Mouse (Mus musculus) spleen, adult 2 months (tissue): Measurements from ENCODE around the gene Xpr1.

Experiments
- CTCF ChIP-seq: fragments of 200-500 bp; IDR thresholded peaks from 2 replicates; pipeline ENCODE4 v1.5.1; 2011; ENCODE audit warnings: mild to moderate bottlenecking, inconsistent platforms; ENCODE audit not compliant: insufficient read depth, insufficient read length, insufficient replicate concordance; ENCODE audit errors: extremely low read depth
- POLR2A ChIP-seq: fragments of 200-500 bp; IDR thresholded peaks from 2 replicates; pipeline ENCODE4 v1.6.1; 2011; ENCODE audit warnings: low read depth, low read length, inconsistent platforms

- TF ChIP-seq CTCF (no peak), POLR2A (no peak)
These were observed 4.5 kb downstream of the Xpr1 start for GRCm38 (mm10) chr1:155412705-155413104.
